Mouse (Mus musculus): ENCODE data around the gene Znrd1as. TPM values are rescaled to one million over a fixed set of nuclear protein-coding genes. Genes with fewer than 3 reads are reported as not detected.
"Not testable (repeated sequence)": the region's sequence is repeated elsewhere in the genome, so short reads cannot be mapped to it uniquely, and the experiment has no call there.

Znrd1as gene
- total RNA-seq, 2 experiments from 2014 or later, result 4.8 to 5.3 TPM

- no peak for DNase-seq (ENCODE audit: low spot score in 2 of 2)
Measured at GRCm38 (mm10) chr17:36949265-36949664, 9.1 kb upstream of the Znrd1as start.

GRCm38 (mm10) chr17:36950981-36951947, 7.1 kb upstream of the Znrd1as start, which contains the start of gene Ppp1r11:
TSS of gene Ppp1r11 (minus strand) at chr17:36951741.
- peak; percentile 93 to 94 for DNase-seq (ENCODE audit: low spot score in 2 of 2)

GRCm38 (mm10) chr17:36952631-36953030, 5.8 kb upstream of the Znrd1as start:
- no peak for DNase-seq (ENCODE audit: low spot score in 2 of 2)

- no peak for DNase-seq (ENCODE audit: low spot score in 2 of 2)
Measured at GRCm38 (mm10) chr17:36953062-36953461, 5.3 kb upstream of the Znrd1as start.

- DNase-seq (ENCODE audit: low spot score in 2 of 2), result no peak
Measured at GRCm38 (mm10) chr17:36958884-36959283, 492 bp downstream of the Znrd1as start.

- no peak for DNase-seq (ENCODE audit: low spot score in 2 of 2)
Measured at GRCm38 (mm10) chr17:36961125-36961524, 2.7 kb downstream of the Znrd1as start.

GRCm38 (mm10) chr17:36966875-36967274, 8.5 kb downstream of the Znrd1as start:
- no peak for DNase-seq (ENCODE audit: low spot score in 2 of 2)

- DNase-seq (ENCODE audit: low spot score in 2 of 2), result no peak
Measured at GRCm38 (mm10) chr17:36970316-36970890, 12.0 kb downstream of the Znrd1as start.

- DNase-seq (ENCODE audit: low spot score in 2 of 2), result no peak
Measured at GRCm38 (mm10) chr17:36971172-36971850, 12.9 kb downstream of the Znrd1as start.

GRCm38 (mm10) chr17:36972791-36973190, 14.4 kb downstream of the Znrd1as start:
- DNase-seq (ENCODE audit: low spot score in 2 of 2), result no peak

- DNase-seq (ENCODE audit: low spot score in 2 of 2), result no peak
Measured at GRCm38 (mm10) chr17:36973271-36973787, 14.9 kb downstream of the Znrd1as start.

- no peak for DNase-seq (ENCODE audit: low spot score in 2 of 2)
Measured at GRCm38 (mm10) chr17:36981221-36981813, 22.9 kb downstream of the Znrd1as start, which contains the start of gene 2410137M14Rik. TSS of gene 2410137M14Rik (minus strand) at chr17:36981237.

GRCm38 (mm10) chr17:36981845-36982244, 23.5 kb downstream of the Znrd1as start:
- no peak for DNase-seq (ENCODE audit: low spot score in 2 of 2)

- no peak for DNase-seq (ENCODE audit: low spot score in 2 of 2)
Measured at GRCm38 (mm10) chr17:36982253-36983155, 24.1 kb downstream of the Znrd1as start.

GRCm38 (mm10) chr17:36988475-36988874, 30.1 kb downstream of the Znrd1as start:
- DNase-seq (ENCODE audit: low spot score in 2 of 2), result no peak

- no peak for DNase-seq (ENCODE audit: low spot score in 2 of 2)
Measured at GRCm38 (mm10) chr17:36989437-36989836, 31.0 kb downstream of the Znrd1as start, which contains the start of gene H2-M5. TSS of gene H2-M5 (minus strand) at chr17:36989537.

- DNase-seq (ENCODE audit: low spot score in 2 of 2), result not testable (repeated sequence)
Measured at GRCm38 (mm10) chr17:36990630-36991029, 32.2 kb downstream of the Znrd1as start.

- no peak for DNase-seq (ENCODE audit: low spot score in 2 of 2)
Measured at GRCm38 (mm10) chr17:36992336-36993104, 34.1 kb downstream of the Znrd1as start.

- DNase-seq (ENCODE audit: low spot score in 2 of 2), result no peak
Measured at GRCm38 (mm10) chr17:36993770-36994325, 35.5 kb downstream of the Znrd1as start.
